Mouse (Mus musculus): ENCODE measurements at regions not wholly inside any gene's neighbourhood (a gene's known extent, or its start where the extent isn't known, plus 50 kb on each side); places are given as distances from the start of the nearest gene placed in this dataset.
"Not testable (repeated sequence)": the region's sequence is repeated elsewhere in the genome, so short reads cannot be mapped to it uniquely, and the experiment has no call there.

GRCm38 (mm10) chr10:108111398-108111797, 50.6 kb upstream of the Ppp1r12a start:
- no peak for ATAC-seq (ENCODE audit: low FRiP score)
- whole genome bisulfite sequencing: 93% methylated on average over 4 of the region's 4 CpGs

GRCm38 (mm10) chr10:108110891-108111290, 51.1 kb upstream of the Ppp1r12a start:
- Histone ChIP-seq H3K27me3 (ENCODE audit: insufficient read depth, low read length) (no peaks in the 10 kb centered on the region), H3K9me3 (ENCODE audit: low read length) (no peaks in the 10 kb centered on the region), H3K4me2 (ENCODE audit: low read depth, low read length, poor library complexity, severe bottlenecking) (no peak overlapping the region), H3K27ac (ENCODE audit: low read depth, low read length) (no peak overlapping the region), H3K4me3 (ENCODE audit: low read depth, low read length) (no peak overlapping the region), H3K36me3 (ENCODE audit: insufficient read depth, low read length) (no peaks in the 10 kb centered on the region), H3K9ac (replicated peaks; ENCODE audit: low read length, poor library complexity, severe bottlenecking) (no peak overlapping the region), H3K4me1 (ENCODE audit: insufficient read depth, low read length) (no peaks in the 10 kb centered on the region)
- no peak for TF ChIP-seq CTCF (IDR thresholded peaks at IDR 0.05)
- WGBS: 59% methylated on average over 7 of the region's 7 CpGs
- DNase-seq (ENCODE audit: low spot score): no peak
- ATAC-seq (ENCODE audit: low FRiP score): no peak

More at GRCm38 (mm10) chr10:108111398-108111797, 50.6 kb upstream of the Ppp1r12a start:
- Histone ChIP-seq H3K4me2 (ENCODE audit: low read depth, low read length, poor library complexity, severe bottlenecking) (no peak overlapping the region), H3K27me3 (ENCODE audit: insufficient read depth, low read length) (no peaks in the 10 kb centered on the region), H3K9ac (replicated peaks; ENCODE audit: low read length, poor library complexity, severe bottlenecking) (no peak overlapping the region), H3K4me3 (ENCODE audit: low read depth, low read length) (no peak overlapping the region), H3K36me3 (ENCODE audit: insufficient read depth, low read length) (no peaks in the 10 kb centered on the region), H3K27ac (ENCODE audit: low read depth, low read length) (no peak overlapping the region), H3K4me1 (ENCODE audit: insufficient read depth, low read length) (no peaks in the 10 kb centered on the region), H3K9me3 (ENCODE audit: low read length) (no peaks in the 10 kb centered on the region)
- no peak for TF ChIP-seq CTCF (IDR thresholded peaks at IDR 0.05)
- no peak for DNase-seq (ENCODE audit: low spot score)

GRCm38 (mm10) chr10:108110197-108110596, 51.8 kb upstream of the Ppp1r12a start:
- no peaks in the 10 kb centered on the region for H3K4me1 ChIP-seq (ENCODE audit: insufficient read depth, low read length)
- no peak for TF ChIP-seq CTCF (IDR thresholded peaks at IDR 0.05)
- H3K9me3 ChIP-seq (ENCODE audit: low read length): no peaks in the 10 kb centered on the region
- H3K36me3 ChIP-seq (ENCODE audit: insufficient read depth, low read length): no peaks in the 10 kb centered on the region
- H3K4me2 ChIP-seq (ENCODE audit: low read depth, low read length, poor library complexity, severe bottlenecking): no peak overlapping the region
- no peak overlapping the region for H3K27ac ChIP-seq (ENCODE audit: low read depth, low read length)
- no peak overlapping the region for H3K9ac ChIP-seq (replicated peaks; ENCODE audit: low read length, poor library complexity, severe bottlenecking)
- no peak overlapping the region for H3K4me3 ChIP-seq (ENCODE audit: low read depth, low read length)
- H3K27me3 ChIP-seq (ENCODE audit: insufficient read depth, low read length): no peaks in the 10 kb centered on the region
- DNase-seq (ENCODE audit: low spot score) (no peak), ATAC-seq (ENCODE audit: low FRiP score) (no peak)

GRCm38 (mm10) chr10:108108500-108108899, 53.5 kb upstream of the Ppp1r12a start:
- not testable (repeated sequence) for DNase-seq (ENCODE audit: low spot score); H3K4me3 ChIP-seq (ENCODE audit: low read depth, low read length); H3K27ac ChIP-seq (ENCODE audit: low read depth, low read length); ATAC-seq (ENCODE audit: low FRiP score); H3K4me1 ChIP-seq (ENCODE audit: insufficient read depth, low read length); H3K4me2 ChIP-seq (ENCODE audit: low read depth, low read length, poor library complexity, severe bottlenecking); H3K36me3 ChIP-seq (ENCODE audit: insufficient read depth, low read length); H3K27me3 ChIP-seq (ENCODE audit: insufficient read depth, low read length); H3K9me3 ChIP-seq (ENCODE audit: low read length); H3K9ac ChIP-seq (replicated peaks; ENCODE audit: low read length, poor library complexity, severe bottlenecking)
- 77% methylated on average over 4 of the region's 4 CpGs for WGBS

- H3K4me2 ChIP-seq (ENCODE audit: low read depth, low read length, poor library complexity, severe bottlenecking): no peak overlapping the region
- H3K27me3 ChIP-seq (ENCODE audit: insufficient read depth, low read length): no peaks in the 10 kb centered on the region
- no peak overlapping the region for H3K4me3 ChIP-seq (ENCODE audit: low read depth, low read length)
- WGBS: 82% methylated on average over 7 of the region's 7 CpGs
- no peak for DNase-seq (ENCODE audit: low spot score)
- no peaks in the 10 kb centered on the region for H3K4me1 ChIP-seq (ENCODE audit: insufficient read depth, low read length)
- H3K9me3 ChIP-seq (ENCODE audit: low read length): no peaks in the 10 kb centered on the region
- TF ChIP-seq CTCF (IDR thresholded peaks at IDR 0.05): no peak
- H3K27ac ChIP-seq (ENCODE audit: low read depth, low read length): no peak overlapping the region
- no peak for ATAC-seq (ENCODE audit: low FRiP score)
- H3K36me3 ChIP-seq (ENCODE audit: insufficient read depth, low read length): no peaks in the 10 kb centered on the region
- no peak overlapping the region for H3K9ac ChIP-seq (replicated peaks; ENCODE audit: low read length, poor library complexity, severe bottlenecking)
Measured at GRCm38 (mm10) chr10:108101521-108101920, 60.5 kb upstream of the Ppp1r12a start.

- Histone ChIP-seq H3K36me3 (ENCODE audit: insufficient read depth, low read length) (no peaks in the 10 kb centered on the region), H3K9ac (replicated peaks; ENCODE audit: low read length, poor library complexity, severe bottlenecking) (no peak overlapping the region), H3K4me1 (ENCODE audit: insufficient read depth, low read length) (0 out of 2 replicates have a peak, but pooled peaks cover 6% of the 10 kb centered on the region), H3K9me3 (ENCODE audit: low read length) (no peaks in the 10 kb centered on the region), H3K4me2 (ENCODE audit: low read depth, low read length, poor library complexity, severe bottlenecking) (no peak overlapping the region), H3K27ac (ENCODE audit: low read depth, low read length) (no peak overlapping the region), H3K27me3 (ENCODE audit: insufficient read depth, low read length) (no peaks in the 10 kb centered on the region), H3K4me3 (ENCODE audit: low read depth, low read length) (no peak overlapping the region)
- WGBS: 79% methylated on average over 2 of the region's 2 CpGs
- TF ChIP-seq CTCF (IDR thresholded peaks at IDR 0.05): no peak
- no peak for DNase-seq (ENCODE audit: low spot score)
- ATAC-seq (ENCODE audit: low FRiP score): no peak
Measured at GRCm38 (mm10) chr10:108093043-108093442, 69.0 kb upstream of the Ppp1r12a start.
